Mouse (Mus musculus) bone marrow macrophage, adult 2 months (primary cell): Measurements from ENCODE around the gene Ankrd2. TPM values are rescaled to one million over a fixed set of nuclear protein-coding genes. Genes with fewer than 3 reads are reported as not detected.
A peak's percentile ranks its signal among the peaks of the same experiment; 100 is the strongest.

Experiments used
- H3K27ac ChIP-seq: 2 replicates; pipeline ENCODE4 v1.5.1; 2012; ENCODE audit warnings: low read depth, low read length; ENCODE audit not compliant: insufficient read depth
- H3K4me1 ChIP-seq: 2 replicates; pipeline ENCODE4 v1.6.1; 2012; ENCODE audit warnings: low read length; ENCODE audit not compliant: control insufficient read depth, insufficient read depth
- H3K4me3 ChIP-seq: 2 replicates; pipeline ENCODE4 v1.5.1; 2012; ENCODE audit warnings: mild to moderate bottlenecking, low read length, moderate library complexity; ENCODE audit not compliant: insufficient read depth
- CTCF ChIP-seq: IDR thresholded peaks from 2 replicates; pipeline ENCODE4 v1.5.1; 2012; ENCODE audit warnings: low read depth, mild to moderate bottlenecking, low read length, moderate library complexity
- POLR2A ChIP-seq: IDR thresholded peaks from 2 replicates; pipeline ENCODE4 v1.6.1; 2012; ENCODE audit warnings: mild to moderate bottlenecking, low read depth, low read length, borderline replicate concordance
- polyA plus RNA-seq: library from polyadenylated mRNA; stranded (reverse); fragments of >200 nt; gene quantifications from 2 replicates; pipeline ENCODE4 v1.2.4, GENCODE M21; 2012; ENCODE audit not compliant: missing spikeins, insufficient read depth, insufficient read length

Ankrd2 gene
- polyA plus RNA-seq, 1 experiment: not detected

GRCm38 (mm10) chr19:42022542-42022848 is 13.3 kb upstream of the Ankrd2 start:
- Histone ChIP-seq H3K27ac (peak overlapping the region; percentile 22), H3K4me3 (no peak overlapping the region), H3K4me1 (peaks cover 54% of the 10 kb centered on the region)
- TF ChIP-seq CTCF: no peak
- no peak for TF ChIP-seq POLR2A

GRCm38 (mm10) chr19:42026158-42026557 is 9.6 kb upstream of the Ankrd2 start:
- Histone ChIP-seq H3K4me1 (peaks cover 24% of the 10 kb centered on the region), H3K27ac (no peak overlapping the region), H3K4me3 (no peak overlapping the region)
- TF ChIP-seq POLR2A (no peak), CTCF (peak; percentile 70)

- Histone ChIP-seq H3K27ac (no peak overlapping the region), H3K4me3 (no peak overlapping the region), H3K4me1 (peaks cover 12% of the 10 kb centered on the region)
- TF ChIP-seq CTCF (no peak), POLR2A (no peak)
These were observed 4.7 kb upstream of the Ankrd2 start for GRCm38 (mm10) chr19:42031112-42031511.

GRCm38 (mm10) chr19:42033611-42034010 is 2.2 kb upstream of the Ankrd2 start:
- TF ChIP-seq CTCF (no peak), POLR2A (no peak)
- Histone ChIP-seq H3K4me3 (no peak overlapping the region), H3K4me1 (peaks cover 12% of the 10 kb centered on the region), H3K27ac (no peak overlapping the region)

- Histone ChIP-seq H3K4me3 (no peak overlapping the region), H3K27ac (peak overlapping the region; percentile 57), H3K4me1 (peaks cover 12% of the 10 kb centered on the region)
- no peak for TF ChIP-seq POLR2A
- TF ChIP-seq CTCF: no peak
These were observed 1.5 kb upstream of the Ankrd2 start for GRCm38 (mm10) chr19:42034146-42034775.

GRCm38 (mm10) chr19:42034881-42035455 is 832 bp upstream of the Ankrd2 start:
- H3K4me1 ChIP-seq: peaks cover 12% of the 10 kb centered on the region
- H3K4me3 ChIP-seq: no peak overlapping the region
- H3K27ac ChIP-seq: no peak overlapping the region
- TF ChIP-seq POLR2A: no peak

GRCm38 (mm10) chr19:42036357-42036756 is 557 bp downstream of the Ankrd2 start:
- H3K4me1 ChIP-seq: peaks cover 12% of the 10 kb centered on the region
- TF ChIP-seq CTCF: no peak
- TF ChIP-seq POLR2A: no peak
- no peak overlapping the region for H3K4me3 ChIP-seq
- no peak overlapping the region for H3K27ac ChIP-seq

GRCm38 (mm10) chr19:42037167-42037702 is 1.4 kb downstream of the Ankrd2 start:
- Histone ChIP-seq H3K4me3 (no peak overlapping the region), H3K27ac (no peak overlapping the region), H3K4me1 (peaks cover 12% of the 10 kb centered on the region)
- TF ChIP-seq POLR2A (no peak), CTCF (no peak)

GRCm38 (mm10) chr19:42038310-42038709 is 2.5 kb downstream of the Ankrd2 start:
- TF ChIP-seq POLR2A (no peak), CTCF (no peak)
- peaks cover 12% of the 10 kb centered on the region for H3K4me1 ChIP-seq
- no peak overlapping the region for H3K4me3 ChIP-seq
- H3K27ac ChIP-seq: no peak overlapping the region

GRCm38 (mm10) chr19:42043988-42044387 is 8.2 kb downstream of the Ankrd2 start:
- H3K27ac ChIP-seq: no peak overlapping the region
- no peak overlapping the region for H3K4me3 ChIP-seq
- no peaks in the 10 kb centered on the region for H3K4me1 ChIP-seq
- no peak for TF ChIP-seq CTCF
- TF ChIP-seq POLR2A: no peak
